Mouse (Mus musculus): ENCODE results near the gene Plpp3. TPM values are rescaled to one million over a fixed set of nuclear protein-coding genes. Genes with fewer than 3 reads are reported as not detected.

The Plpp3 gene
- 33.2 and 36.9 TPM in 2 replicates for polyA plus RNA-seq (2014; fragmentation: Nextera tagmentation; extraction: Ambion mirVana)

DNA sequence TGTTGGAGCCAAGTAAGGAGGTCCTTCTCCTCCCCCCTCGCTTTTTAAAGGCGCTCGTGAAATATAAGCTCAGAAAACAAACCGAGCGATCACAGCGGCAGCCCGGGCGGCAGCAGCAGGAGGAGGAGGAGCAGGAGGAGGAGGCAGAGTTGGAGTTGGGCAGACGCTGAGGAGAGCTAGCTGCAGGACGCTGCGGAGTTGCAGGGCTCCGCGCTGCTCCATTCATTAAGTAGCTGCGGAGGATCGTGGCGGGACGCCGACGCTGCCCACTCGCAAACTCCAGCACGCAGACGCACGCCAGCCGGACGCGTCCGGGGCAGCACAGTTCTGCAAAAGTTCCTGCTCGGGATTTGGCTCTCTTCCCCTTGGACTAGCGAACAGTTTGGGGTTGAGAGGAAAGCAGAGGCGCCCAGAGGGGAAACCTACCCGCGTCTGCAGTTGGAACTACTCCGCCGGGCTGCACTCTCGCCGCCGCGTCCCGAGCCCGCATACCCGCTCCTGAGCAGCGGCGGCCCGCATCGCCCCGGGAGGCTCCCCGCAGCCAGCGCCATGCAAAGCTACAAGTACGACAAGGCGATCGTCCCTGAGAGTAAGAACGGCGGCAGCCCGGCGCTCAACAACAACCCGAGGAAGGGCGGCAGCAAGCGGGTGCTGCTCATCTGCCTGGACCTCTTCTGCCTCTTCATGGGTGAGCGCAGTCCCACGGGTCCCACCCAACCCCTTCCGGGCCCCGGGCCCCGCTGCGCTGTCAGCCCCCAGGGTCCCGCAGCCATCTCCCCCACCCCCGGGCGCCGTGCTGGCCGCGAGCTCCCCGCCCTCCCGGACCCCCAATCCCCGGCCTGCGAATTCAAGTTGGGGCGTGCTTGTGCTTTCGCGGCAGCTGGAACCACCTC, at the start of gene Plpp3:
Gene Plpp3, plus strand, starts transcription at position 72 of the 893 bp plus-strand sequence.
- under 1% methylated on average over 77 of the region's 77 CpGs for WGBS
- ATAC-seq (replicated peaks; ENCODE audit: low FRiP score, low TSS enrichment, low read depth): peak; percentile 84
- H3K4me2 ChIP-seq (ENCODE audit: low read length): peak within 1 kb of the TSS; percentile 55
- H3K27me3 ChIP-seq (replicated peaks; ENCODE audit: control insufficient read depth, insufficient read depth, low read length): 0 out of 2 replicates have a peak, but pooled peaks cover 2% of the 10 kb centered on the region
- H3K9ac ChIP-seq (ENCODE audit: low read length): peak within 1 kb of the TSS; percentile 89
- H3K4me1 ChIP-seq (replicated peaks; ENCODE audit: control insufficient read depth, insufficient read depth, low read length): peaks cover 5% of the 10 kb centered on the region
- H3K36me3 ChIP-seq (ENCODE audit: control insufficient read depth, insufficient read depth, low read length): peaks cover 10% of the 10 kb centered on the region; the same call in 1 of the 2 replicates
- H3K9me3 ChIP-seq (ENCODE audit: control insufficient read depth, low read length): no peaks in the 10 kb centered on the region
- peak within 1 kb of the TSS; percentile 70 for H3K4me3 ChIP-seq (ENCODE audit: low read depth, low read length)
- DNase-seq (ENCODE audit: low spot score): peak; percentile 90
- H3K27ac ChIP-seq (ENCODE audit: low read depth): peak within 1 kb of the TSS; percentile 95

DNA sequence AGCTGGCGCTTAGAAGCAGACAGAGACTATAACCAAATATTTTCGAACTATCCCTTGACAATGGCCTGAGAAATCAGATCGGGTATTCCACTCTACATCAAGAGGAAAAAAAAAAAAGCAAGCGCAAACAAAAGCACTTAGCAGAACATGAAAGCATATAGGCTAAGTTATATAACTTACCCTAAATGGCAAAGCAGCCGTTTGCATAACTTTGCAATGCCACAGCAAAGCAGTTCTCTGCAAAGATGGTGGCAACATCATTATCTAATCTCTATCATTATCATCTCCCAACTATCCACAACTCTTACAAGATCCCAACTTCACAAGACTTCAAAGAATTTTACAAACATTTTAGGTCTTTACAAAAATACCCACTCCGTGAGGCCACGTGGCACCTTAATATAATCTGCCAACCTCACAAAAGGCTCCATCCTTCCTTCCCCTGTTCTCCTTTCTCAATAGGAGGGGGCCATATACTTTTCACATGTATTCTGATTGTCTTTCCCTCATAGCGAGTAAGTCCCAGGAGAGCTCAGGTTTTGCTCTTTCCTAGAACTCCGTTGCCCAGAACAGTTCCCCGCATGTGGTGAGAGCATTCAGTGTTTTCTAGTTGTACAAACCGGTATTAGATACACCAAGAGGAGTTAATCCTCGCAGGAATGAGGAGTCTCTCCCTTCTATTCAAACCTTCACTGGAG, 49.1 kb upstream of the Plpp3 start:
- Histone ChIP-seq H3K9me3 (ENCODE audit: control insufficient read depth, low read length) (no peaks in the 10 kb centered on the region), H3K27me3 (replicated peaks; ENCODE audit: control insufficient read depth, insufficient read depth, low read length) (peaks cover 13% of the 10 kb centered on the region), H3K4me2 (ENCODE audit: low read length) (no peak overlapping the region), H3K9ac (ENCODE audit: low read length) (no peak overlapping the region), H3K27ac (ENCODE audit: low read depth) (no peak overlapping the region), H3K4me1 (replicated peaks; ENCODE audit: control insufficient read depth, insufficient read depth, low read length) (no peaks in the 10 kb centered on the region; the same call in 1 of the 2 replicates), H3K36me3 (ENCODE audit: control insufficient read depth, insufficient read depth, low read length) (no peaks in the 10 kb centered on the region), H3K4me3 (ENCODE audit: low read depth, low read length) (no peak overlapping the region)
- WGBS: 73% methylated on average over 12 of the region's 12 CpGs
- DNase-seq (ENCODE audit: low spot score): no peak
- ATAC-seq (replicated peaks; ENCODE audit: low FRiP score, low TSS enrichment, low read depth): no peak

GRCm38 (mm10) chr4:105108641-105109198, 48.4 kb upstream of the Plpp3 start:
- Histone ChIP-seq H3K27ac (ENCODE audit: low read depth) (no peak overlapping the region), H3K9ac (ENCODE audit: low read length) (peak overlapping the region; percentile 72; the same call in 1 of the 2 replicates), H3K27me3 (replicated peaks; ENCODE audit: control insufficient read depth, insufficient read depth, low read length) (peaks cover 13% of the 10 kb centered on the region), H3K4me2 (ENCODE audit: low read length) (peak overlapping the region; percentile 97), H3K36me3 (ENCODE audit: control insufficient read depth, insufficient read depth, low read length) (no peaks in the 10 kb centered on the region), H3K4me3 (ENCODE audit: low read depth, low read length) (peak overlapping the region; percentile 52), H3K9me3 (ENCODE audit: control insufficient read depth, low read length) (no peaks in the 10 kb centered on the region), H3K4me1 (replicated peaks; ENCODE audit: control insufficient read depth, insufficient read depth, low read length) (no peaks in the 10 kb centered on the region; the same call in 1 of the 2 replicates)
- DNase-seq (ENCODE audit: low spot score): no peak
- ATAC-seq (replicated peaks; ENCODE audit: low FRiP score, low TSS enrichment, low read depth): peak; percentile 32; the same call in 1 of the 2 replicates
- 33% methylated on average over 5 of the region's 5 CpGs for WGBS

DNA sequence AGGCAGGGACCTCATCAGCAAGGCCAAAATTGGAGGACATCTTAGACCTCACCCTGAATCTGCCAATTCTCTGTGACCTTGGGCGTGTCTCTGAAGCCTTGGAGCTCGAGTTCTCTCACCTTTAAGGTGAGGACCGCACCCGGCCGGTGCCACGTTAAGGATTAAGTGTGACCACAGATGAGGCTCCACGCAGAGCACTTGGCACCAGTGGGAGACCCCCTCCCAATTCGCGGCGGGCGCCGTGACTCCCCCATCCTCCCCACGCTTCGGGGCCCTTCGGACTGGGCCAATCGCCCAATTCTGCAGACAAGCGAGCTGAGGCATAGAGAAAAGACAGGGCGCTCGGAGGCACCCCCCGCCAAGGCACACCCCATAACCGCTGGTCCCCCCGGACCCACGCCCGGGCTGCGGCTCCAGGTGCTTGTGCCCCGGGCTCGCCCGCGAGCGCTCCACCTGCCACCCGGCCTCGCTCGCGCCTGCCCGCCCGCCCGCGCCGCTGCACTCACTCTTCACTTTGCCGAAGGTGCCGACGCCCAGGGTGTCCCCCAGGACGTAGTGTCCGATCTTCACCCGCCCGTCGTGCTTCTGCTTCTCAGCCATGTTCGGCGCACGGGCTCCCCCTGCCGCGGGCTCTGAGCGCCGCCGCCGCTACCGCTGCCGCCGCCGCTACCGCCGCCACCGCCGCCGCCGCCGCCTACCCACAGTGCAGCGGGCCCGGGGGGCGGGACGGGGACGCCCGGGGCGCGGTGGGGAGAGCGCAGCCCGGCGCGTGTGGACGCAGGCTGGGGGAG, 47.8 kb upstream of the Plpp3 start, which contains the start of gene Prkaa2:
Gene Prkaa2, minus strand, starts transcription at position 692 of the 791 bp plus-strand sequence.
- H3K27ac ChIP-seq (ENCODE audit: low read depth): no peak within 1 kb of the TSS
- ATAC-seq (replicated peaks; ENCODE audit: low FRiP score, low TSS enrichment, low read depth) (peak; percentile 84), DNase-seq (ENCODE audit: low spot score) (peak; percentile 86)
- H3K4me1 ChIP-seq (replicated peaks; ENCODE audit: control insufficient read depth, insufficient read depth, low read length): no peaks in the 10 kb centered on the region; the same call in 1 of the 2 replicates
- H3K27me3 ChIP-seq (replicated peaks; ENCODE audit: control insufficient read depth, insufficient read depth, low read length): peaks cover 13% of the 10 kb centered on the region
- H3K9ac ChIP-seq (ENCODE audit: low read length): peak within 1 kb of the TSS; percentile 72
- H3K4me2 ChIP-seq (ENCODE audit: low read length): peak within 1 kb of the TSS; percentile 97
- no peaks in the 10 kb centered on the region for H3K36me3 ChIP-seq (ENCODE audit: control insufficient read depth, insufficient read depth, low read length)
- H3K9me3 ChIP-seq (ENCODE audit: control insufficient read depth, low read length): no peaks in the 10 kb centered on the region
- H3K4me3 ChIP-seq (ENCODE audit: low read depth, low read length): peak within 1 kb of the TSS; percentile 52
- 1% methylated on average over 70 of the region's 80 CpGs for WGBS

GRCm38 (mm10) chr4:105109990-105110683, 47.0 kb upstream of the Plpp3 start:
- ATAC-seq (replicated peaks; ENCODE audit: low FRiP score, low TSS enrichment, low read depth): peak; percentile 73

DNA sequence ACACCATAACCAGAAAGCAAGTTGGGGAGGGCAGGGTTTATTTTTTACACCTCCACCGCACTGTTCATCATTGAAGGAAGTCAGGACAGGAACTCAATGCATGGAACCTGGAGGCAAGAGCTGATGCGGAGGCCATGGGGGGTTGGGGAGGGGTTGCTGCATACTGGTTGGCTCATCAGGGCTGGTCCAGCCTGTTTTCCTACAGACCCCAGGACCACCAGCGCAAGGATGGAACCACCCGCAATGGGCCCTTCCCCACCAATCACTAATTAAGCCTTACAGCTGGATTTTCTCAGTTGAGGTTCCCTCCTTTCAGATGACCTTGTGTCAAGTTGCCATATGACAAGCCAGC, 46.5 kb upstream of the Plpp3 start:
- Histone ChIP-seq H3K27ac (ENCODE audit: low read depth) (no peak overlapping the region), H3K9ac (ENCODE audit: low read length) (peak overlapping the region; percentile 72; the same call in 1 of the 2 replicates), H3K27me3 (replicated peaks; ENCODE audit: control insufficient read depth, insufficient read depth, low read length) (peaks cover 13% of the 10 kb centered on the region), H3K36me3 (ENCODE audit: control insufficient read depth, insufficient read depth, low read length) (no peaks in the 10 kb centered on the region), H3K4me3 (ENCODE audit: low read depth, low read length) (peak overlapping the region; percentile 52; the same call in 1 of the 2 replicates), H3K4me1 (replicated peaks; ENCODE audit: control insufficient read depth, insufficient read depth, low read length) (no peaks in the 10 kb centered on the region; the same call in 1 of the 2 replicates), H3K9me3 (ENCODE audit: control insufficient read depth, low read length) (no peaks in the 10 kb centered on the region), H3K4me2 (ENCODE audit: low read length) (peak overlapping the region; percentile 97)
- DNase-seq (ENCODE audit: low spot score): no peak
- 70% methylated on average over 4 of the region's 4 CpGs for WGBS
- ATAC-seq (replicated peaks; ENCODE audit: low FRiP score, low TSS enrichment, low read depth): no peak

More at GRCm38 (mm10) chr4:105109990-105110683, 47.0 kb upstream of the Plpp3 start:
- H3K9ac ChIP-seq (ENCODE audit: low read length): peak overlapping the region; percentile 72
- peak overlapping the region; percentile 97 for H3K4me2 ChIP-seq (ENCODE audit: low read length)
- H3K4me3 ChIP-seq (ENCODE audit: low read depth, low read length): peak overlapping the region; percentile 52
- H3K9me3 ChIP-seq (ENCODE audit: control insufficient read depth, low read length): no peaks in the 10 kb centered on the region
- H3K36me3 ChIP-seq (ENCODE audit: control insufficient read depth, insufficient read depth, low read length): no peaks in the 10 kb centered on the region
- H3K27me3 ChIP-seq (replicated peaks; ENCODE audit: control insufficient read depth, insufficient read depth, low read length): peaks cover 13% of the 10 kb centered on the region
- H3K27ac ChIP-seq (ENCODE audit: low read depth): no peak overlapping the region
- H3K4me1 ChIP-seq (replicated peaks; ENCODE audit: control insufficient read depth, insufficient read depth, low read length): no peaks in the 10 kb centered on the region; the same call in 1 of the 2 replicates
- WGBS: 3% methylated on average over 24 of the region's 24 CpGs
- no peak for DNase-seq (ENCODE audit: low spot score)

DNA sequence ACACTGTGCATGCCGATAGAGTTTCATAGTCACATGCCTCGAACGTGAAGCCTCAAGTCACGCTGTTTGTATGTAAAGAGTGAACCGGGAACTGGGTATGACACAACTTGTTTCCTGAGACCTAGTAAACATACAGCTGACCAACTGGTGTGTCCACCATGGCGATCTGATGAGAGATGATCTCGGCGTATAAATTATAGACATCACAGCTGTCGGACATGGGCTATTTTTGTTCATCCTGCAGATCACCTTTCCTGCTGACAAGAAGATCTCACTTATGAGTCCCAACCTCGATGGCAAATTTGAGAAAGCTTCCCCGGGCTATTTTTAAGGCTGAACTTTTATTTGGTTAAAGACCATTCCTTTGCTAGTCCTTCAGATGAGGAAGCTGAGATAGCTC, 45.4 kb upstream of the Plpp3 start:
- H3K4me2 ChIP-seq (ENCODE audit: low read length): no peak overlapping the region
- peaks cover 13% of the 10 kb centered on the region for H3K27me3 ChIP-seq (replicated peaks; ENCODE audit: control insufficient read depth, insufficient read depth, low read length)
- no peaks in the 10 kb centered on the region; the same call in 1 of the 2 replicates for H3K4me1 ChIP-seq (replicated peaks; ENCODE audit: control insufficient read depth, insufficient read depth, low read length)
- H3K27ac ChIP-seq (ENCODE audit: low read depth): no peak overlapping the region
- DNase-seq (ENCODE audit: low spot score): no peak
- H3K4me3 ChIP-seq (ENCODE audit: low read depth, low read length): no peak overlapping the region
- H3K9me3 ChIP-seq (ENCODE audit: control insufficient read depth, low read length): no peaks in the 10 kb centered on the region
- no peak for ATAC-seq (replicated peaks; ENCODE audit: low FRiP score, low TSS enrichment, low read depth)
- no peak overlapping the region for H3K9ac ChIP-seq (ENCODE audit: low read length)
- no peaks in the 10 kb centered on the region for H3K36me3 ChIP-seq (ENCODE audit: control insufficient read depth, insufficient read depth, low read length)
- 85% methylated on average over 11 of the region's 11 CpGs for WGBS
